In genomic region chr13:37858508-37858907, GRCm38 (mm10) we compare ENCODE assay signal across 8 mouse cellular contexts.
DNase-seq lines count a peak whose midpoint lies in the region; ATAC-seq and TF ChIP-seq lines count a peak whose summit lies in the region.

No protein-coding gene starts in this region.

- no peaks in the 10 kb centered on the region for H3K9me3 ChIP-seq in ES-Bruce4 (replicated peaks; ENCODE audit: control insufficient read depth, insufficient read depth, low read length, poor library complexity, severe bottlenecking)
- no peaks in the 10 kb centered on the region for H3K9me3 ChIP-seq in intestine, embryonic 14.5 days (ENCODE audit: control insufficient read depth, low read length)
- H3K9me3 ChIP-seq in liver, postnatal 0 days (ENCODE audit: low read length), result no peaks in the 10 kb centered on the region

- 34% methylated on average over 9 of the region's 9 CpGs for WGBS in bone marrow, adult 2 months
- WGBS in intestine, embryonic 14.5 days, result 41% methylated on average over 9 of the region's 9 CpGs
- 35% methylated on average over 9 of the region's 9 CpGs for WGBS in liver, postnatal 0 days (ENCODE audit: insufficient replicate concordance)

- DNase-seq in intestine, embryonic 14.5 days (ENCODE audit: low spot score), result no peak
- no peak for DNase-seq in liver, postnatal 0 days
- DNase-seq in left cerebral cortex, adult 11 months (ENCODE audit: low spot score), result no peak
- DNase-seq in adrenal gland, postnatal 10 days, result no peak
- DNase-seq in Muller cell, postnatal 12 days (ENCODE audit: inconsistent ontology term), result no peak
- no peak for DNase-seq in lung, postnatal 25 days (ENCODE audit: low spot score)

- H3K4me1 ChIP-seq in ES-Bruce4 (ENCODE audit: control insufficient read depth, insufficient read depth, low read length), result peaks cover 4% of the 10 kb centered on the region
- H3K4me1 ChIP-seq in bone marrow, adult 2 months (ENCODE audit: control insufficient read depth, insufficient read depth, low read length), result peaks cover 13% of the 10 kb centered on the region
- peaks cover 59% of the 10 kb centered on the region for H3K4me1 ChIP-seq in intestine, embryonic 14.5 days (replicated peaks; ENCODE audit: control insufficient read depth, insufficient read depth, low read length)
- H3K4me1 ChIP-seq in liver, postnatal 0 days (ENCODE audit: insufficient read depth), result peaks cover 75% of the 10 kb centered on the region

- no peak for TF ChIP-seq EP300 in ES-Bruce4 (IDR thresholded peaks at IDR 0.05; ENCODE audit: insufficient read depth, low read depth, low read length)
- TF ChIP-seq EP300 in liver, postnatal 0 days (IDR thresholded peaks at IDR 0.05; ENCODE audit: low read depth), result no peak

- ATAC-seq in intestine, embryonic 14.5 days (replicated peaks; ENCODE audit: low FRiP score, low TSS enrichment, low read depth), result no peak
- ATAC-seq in liver, postnatal 0 days, result no peak

- peak overlapping the region; percentile 60 for H3K4me2 ChIP-seq in intestine, embryonic 14.5 days (ENCODE audit: low read length)
- peak overlapping the region; percentile 97 for H3K4me2 ChIP-seq in liver, postnatal 0 days (ENCODE audit: low read depth, low read length)

- TF ChIP-seq POLR2A in ES-Bruce4 (IDR thresholded peaks at IDR 0.05; ENCODE audit: insufficient read depth, low read length), result no peak
- no peak for TF ChIP-seq POLR2A in bone marrow, adult 2 months (IDR thresholded peaks at IDR 0.05; ENCODE audit: borderline replicate concordance, control insufficient read depth, low read depth, low read length)

- H3K4me3 ChIP-seq in ES-Bruce4 (ENCODE audit: low read depth, low read length), result peak overlapping the region; percentile 46
- H3K4me3 ChIP-seq in bone marrow, adult 2 months (replicated peaks; ENCODE audit: control insufficient read depth, low read depth, low read length), result peak overlapping the region; percentile 78
- H3K4me3 ChIP-seq in intestine, embryonic 14.5 days (ENCODE audit: low read depth, low read length), result peak overlapping the region; percentile 49; the same call in 1 of the 2 replicates
- H3K4me3 ChIP-seq in liver, postnatal 0 days (ENCODE audit: low read depth, low read length), result peak overlapping the region; percentile 70

- H3K36me3 ChIP-seq in ES-Bruce4 (ENCODE audit: control insufficient read depth, insufficient read depth, low read length, poor library complexity, severe bottlenecking), result no peaks in the 10 kb centered on the region
- H3K36me3 ChIP-seq in intestine, embryonic 14.5 days (ENCODE audit: control insufficient read depth, insufficient read depth, low read length), result no peaks in the 10 kb centered on the region
- no peaks in the 10 kb centered on the region; the same call in 1 of the 2 replicates for H3K36me3 ChIP-seq in liver, postnatal 0 days (replicated peaks; ENCODE audit: insufficient read depth, low read length)

- H3K27me3 ChIP-seq in ES-Bruce4 (ENCODE audit: control insufficient read depth, insufficient read depth, low read length, poor library complexity, severe bottlenecking), result no peaks in the 10 kb centered on the region
- H3K27me3 ChIP-seq in intestine, embryonic 14.5 days (replicated peaks; ENCODE audit: control insufficient read depth, insufficient read depth, low read length), result no peaks in the 10 kb centered on the region
- H3K27me3 ChIP-seq in liver, postnatal 0 days (ENCODE audit: insufficient read depth, low read length), result no peaks in the 10 kb centered on the region

- H3K27ac ChIP-seq in ES-Bruce4 (ENCODE audit: insufficient read depth, low read length), result no peak overlapping the region
- peak overlapping the region; percentile 80 for H3K27ac ChIP-seq in bone marrow, adult 2 months (ENCODE audit: control insufficient read depth, insufficient read depth, low read depth, low read length, poor library complexity)
- H3K27ac ChIP-seq in intestine, embryonic 14.5 days (ENCODE audit: low read depth), result peak overlapping the region; percentile 80
- peak overlapping the region; percentile 95 for H3K27ac ChIP-seq in liver, postnatal 0 days (ENCODE audit: low read depth)

- no peak for TF ChIP-seq CTCF in ES-Bruce4 (IDR thresholded peaks at IDR 0.05; ENCODE audit: low read depth, low read length)
- no peak for TF ChIP-seq CTCF in bone marrow, adult 2 months (IDR thresholded peaks at IDR 0.05; ENCODE audit: control insufficient read depth, insufficient read depth, low read length)
- no peak for TF ChIP-seq CTCF in liver, postnatal 0 days (IDR thresholded peaks at IDR 0.05; ENCODE audit: low read depth)

- H3K9ac ChIP-seq in ES-Bruce4 (ENCODE audit: low read depth, poor library complexity, severe bottlenecking), result peak overlapping the region; percentile 68
- H3K9ac ChIP-seq in intestine, embryonic 14.5 days (ENCODE audit: low read length), result peak overlapping the region; percentile 50
- peak overlapping the region; percentile 84 for H3K9ac ChIP-seq in liver, postnatal 0 days (replicated peaks)
